Mouse (Mus musculus) spleen, adult 12 weeks (tissue): Measurements from ENCODE around the gene 4930556J24Rik.
"Not testable (repeated sequence)": the region's sequence is repeated elsewhere in the genome, so short reads cannot be mapped to it uniquely, and the experiment has no call there.

ENCODE experiments used
- DNase-seq: peaks from one replicate; pipeline ENCODE4 v3.0.0; 2022; ENCODE audit warnings: low spot score

The 4930556J24Rik gene

GRCm38 (mm10) chr11:3973081-3973480, 3.5 kb downstream of the 4930556J24Rik start:
- no peak for DNase-seq

GRCm38 (mm10) chr11:3970361-3970760, 6.2 kb downstream of the 4930556J24Rik start:
- DNase-seq: no peak

GRCm38 (mm10) chr11:3969837-3970236, 6.7 kb downstream of the 4930556J24Rik start:
- no peak for DNase-seq

GRCm38 (mm10) chr11:3964416-3965172, 12.0 kb downstream of the 4930556J24Rik start:
- DNase-seq: no peak

- DNase-seq: peak; percentile 76
These were observed 12.8 kb downstream of the 4930556J24Rik start, which contains the start of gene Pes1 for GRCm38 (mm10) chr11:3963610-3964415. Gene Pes1 (plus strand): TSS chr11:3963975.

GRCm38 (mm10) chr11:3963155-3963554, 13.4 kb downstream of the 4930556J24Rik start:
- DNase-seq: no peak

GRCm38 (mm10) chr11:3961761-3962160, 14.8 kb downstream of the 4930556J24Rik start:
- no peak for DNase-seq

GRCm38 (mm10) chr11:3960901-3961300, 15.7 kb downstream of the 4930556J24Rik start:
- DNase-seq: no peak

GRCm38 (mm10) chr11:3955371-3955770, 21.2 kb downstream of the 4930556J24Rik start:
- not testable (repeated sequence) for DNase-seq

GRCm38 (mm10) chr11:3954876-3955275, 21.7 kb downstream of the 4930556J24Rik start:
- DNase-seq: not testable (repeated sequence)

GRCm38 (mm10) chr11:3946386-3946785, 30.2 kb downstream of the 4930556J24Rik start:
- no peak for DNase-seq

GRCm38 (mm10) chr11:3941371-3941770, 35.2 kb downstream of the 4930556J24Rik start:
- no peak for DNase-seq

GRCm38 (mm10) chr11:3937321-3937874, 39.2 kb downstream of the 4930556J24Rik start:
- DNase-seq: no peak

- DNase-seq: no peak
These were observed 40.3 kb downstream of the 4930556J24Rik start for GRCm38 (mm10) chr11:3936318-3936717.

- no peak for DNase-seq
These were observed 41.4 kb downstream of the 4930556J24Rik start for GRCm38 (mm10) chr11:3935135-3935534.

GRCm38 (mm10) chr11:3933756-3934285, 42.8 kb downstream of the 4930556J24Rik start:
- DNase-seq: no peak

GRCm38 (mm10) chr11:3931511-3932211, 44.9 kb downstream of the 4930556J24Rik start, which contains the start of gene Tcn2:
Gene Tcn2 (minus strand): TSS chr11:3932159.
- DNase-seq: peak; percentile 42

GRCm38 (mm10) chr11:3930931-3931330, 45.6 kb downstream of the 4930556J24Rik start:
- no peak for DNase-seq

- DNase-seq: no peak
These were observed 46.6 kb downstream of the 4930556J24Rik start for GRCm38 (mm10) chr11:3930019-3930418.

GRCm38 (mm10) chr11:3925916-3926315, 50.7 kb downstream of the 4930556J24Rik start:
- no peak for DNase-seq

- DNase-seq: no peak
These were observed 53.8 kb downstream of the 4930556J24Rik start for GRCm38 (mm10) chr11:3922731-3923130.

- DNase-seq: no peak
These were observed 54.5 kb downstream of the 4930556J24Rik start for GRCm38 (mm10) chr11:3922115-3922514.
